Mouse (Mus musculus): ENCODE measurements around the gene Ccdc61. TPM values are rescaled to one million over a fixed set of nuclear protein-coding genes. Genes with fewer than 3 reads are reported as not detected.
A peak's percentile ranks its signal among the peaks of the same experiment; 100 is the strongest.

The Ccdc61 gene
- polyA plus RNA-seq, 1 experiment from 2014 or later, result 32.1 TPM

DNA sequence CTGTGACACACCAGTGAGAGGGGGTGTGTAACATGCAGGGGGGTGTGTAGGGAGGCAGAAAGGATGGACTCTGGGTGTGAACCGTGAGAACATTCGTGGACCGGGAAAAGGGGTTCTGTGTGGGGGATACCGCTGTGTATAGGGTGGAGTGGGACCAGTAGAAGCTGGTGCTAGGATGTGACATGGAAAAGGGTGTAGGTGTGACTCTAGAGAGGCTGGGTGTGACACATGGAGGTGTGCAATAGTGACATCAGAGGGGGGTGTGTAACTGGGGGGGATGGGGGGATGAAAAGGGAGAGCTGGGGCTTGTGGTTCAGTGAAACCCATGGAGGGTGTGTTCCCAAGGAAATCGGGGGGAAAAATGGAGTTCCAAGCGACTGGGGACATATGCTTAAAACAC, 16.7 kb upstream of the Ccdc61 start:
- Histone ChIP-seq H3K9ac (0 out of 2 replicates have a peak overlapping the region, but pooled peaks have one; percentile 4), H3K36me3 (no peaks in the 10 kb centered on the region), H3K27me3 (peaks cover 58% of the 10 kb centered on the region), H3K4me2 (peak overlapping the region; percentile 91), H3K4me3 (peak overlapping the region; percentile 55), H3K27ac (peak overlapping the region; percentile 57), H3K4me1 (peaks cover 14% of the 10 kb centered on the region), H3K9me3 (no peaks in the 10 kb centered on the region)
- 42% methylated on average over 6 of the region's 6 CpGs for WGBS
- no peak for ATAC-seq (ENCODE audit: borderline replicate concordance, extremely low read depth, low FRiP score, low TSS enrichment)

DNA sequence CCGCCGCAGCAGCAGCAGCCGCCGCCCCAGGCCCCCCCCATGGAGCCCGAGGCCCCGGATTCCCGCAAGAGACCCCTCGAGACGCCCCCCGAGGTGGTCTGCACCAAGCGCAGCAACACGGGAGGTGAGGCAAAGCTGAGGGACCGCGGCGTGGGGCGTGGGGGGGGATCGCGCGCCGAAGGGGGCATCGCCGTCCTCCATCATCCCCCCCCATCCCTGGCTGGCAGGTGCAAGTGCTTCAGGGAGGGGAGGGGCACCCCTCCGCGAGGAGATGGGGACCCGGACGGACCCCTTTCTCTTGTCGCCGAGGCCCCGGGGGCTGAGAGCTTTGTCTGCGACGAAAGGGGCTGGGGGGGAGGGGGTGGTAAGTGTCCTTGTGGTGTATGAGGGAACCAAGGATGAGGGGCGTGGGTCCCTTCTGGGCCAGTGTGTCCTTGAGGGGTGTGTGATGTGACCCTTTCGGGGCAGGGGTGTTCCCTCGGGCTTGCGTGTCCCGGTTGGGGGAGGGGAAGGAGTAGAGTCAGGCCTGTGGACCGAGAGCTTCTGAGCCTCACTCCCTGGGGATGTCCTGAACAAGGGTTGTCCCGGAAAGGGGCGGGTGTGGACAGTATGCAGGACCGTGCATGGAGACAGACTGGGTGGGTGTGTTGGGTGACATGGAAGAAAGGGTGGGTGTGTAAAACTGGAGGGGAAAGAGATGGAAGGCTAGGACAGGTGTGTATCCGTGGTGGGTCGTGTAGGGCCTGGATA, 16.0 kb upstream of the Ccdc61 start:
- Histone ChIP-seq H3K4me2 (peak overlapping the region; percentile 91), H3K27ac (peak overlapping the region; percentile 57), H3K4me3 (peak overlapping the region; percentile 55), H3K9me3 (no peaks in the 10 kb centered on the region), H3K36me3 (no peaks in the 10 kb centered on the region), H3K27me3 (peaks cover 58% of the 10 kb centered on the region), H3K4me1 (peaks cover 16% of the 10 kb centered on the region), H3K9ac (peak overlapping the region; percentile 48)
- ATAC-seq (ENCODE audit: borderline replicate concordance, extremely low read depth, low FRiP score, low TSS enrichment), result peak; percentile 17; the same call in 1 of the 2 replicates
- 1% methylated on average over 31 of the region's 42 CpGs for WGBS

DNA sequence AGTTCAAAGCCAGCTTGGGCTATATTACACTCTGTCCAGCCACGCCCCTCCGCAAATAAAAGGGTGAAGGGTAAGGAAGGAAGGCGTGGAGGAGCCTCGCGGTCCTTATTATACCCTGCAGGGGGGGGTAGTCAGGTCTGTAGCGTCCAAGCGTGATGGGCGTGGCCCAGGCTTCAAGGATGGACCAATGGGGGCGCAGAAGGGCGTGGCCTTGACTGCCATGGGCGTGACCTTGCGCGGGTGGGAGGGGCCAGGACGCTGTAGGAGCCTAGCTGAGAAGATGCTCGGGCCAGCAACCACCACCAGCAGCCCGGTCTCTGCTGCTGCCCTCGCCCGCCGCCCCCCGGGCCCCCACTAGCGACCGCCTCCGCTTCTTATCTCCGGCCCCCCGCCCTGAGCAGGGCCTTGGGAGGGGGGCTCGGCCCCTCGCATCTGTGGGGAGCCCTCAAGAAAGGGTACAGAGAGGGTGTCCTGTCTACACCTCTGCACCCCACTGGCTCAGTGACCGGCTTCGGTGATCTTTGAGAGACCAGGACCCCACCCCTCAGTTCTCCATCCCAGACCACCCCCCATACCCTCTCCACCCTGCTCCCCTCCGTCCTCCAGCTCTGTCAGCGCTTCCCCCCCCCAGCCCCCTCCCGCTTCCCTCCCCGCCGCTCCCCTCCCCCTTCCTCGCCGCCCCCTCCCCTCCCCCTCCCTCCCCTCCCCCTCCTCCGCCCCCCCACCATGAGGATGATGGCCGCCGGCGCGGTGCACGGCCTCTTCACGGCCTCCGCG, 15.1 kb upstream of the Ccdc61 start, which contains the start of gene Nova2:
Nova2 (plus strand) TSS at position 727 of the 777 bp plus-strand sequence.
- H3K4me1 ChIP-seq, result peaks cover 18% of the 10 kb centered on the region
- H3K36me3 ChIP-seq, result no peaks in the 10 kb centered on the region
- peaks cover 58% of the 10 kb centered on the region for H3K27me3 ChIP-seq
- H3K4me2 ChIP-seq, result peak within 1 kb of the TSS; percentile 91
- no peaks in the 10 kb centered on the region for H3K9me3 ChIP-seq
- peak within 1 kb of the TSS; percentile 48 for H3K9ac ChIP-seq
- H3K27ac ChIP-seq, result peak within 1 kb of the TSS; percentile 57
- ATAC-seq (ENCODE audit: borderline replicate concordance, extremely low read depth, low FRiP score, low TSS enrichment), result peak; percentile 80
- peak within 1 kb of the TSS; percentile 55 for H3K4me3 ChIP-seq
- under 1% methylated on average over 30 of the region's 45 CpGs for WGBS

DNA sequence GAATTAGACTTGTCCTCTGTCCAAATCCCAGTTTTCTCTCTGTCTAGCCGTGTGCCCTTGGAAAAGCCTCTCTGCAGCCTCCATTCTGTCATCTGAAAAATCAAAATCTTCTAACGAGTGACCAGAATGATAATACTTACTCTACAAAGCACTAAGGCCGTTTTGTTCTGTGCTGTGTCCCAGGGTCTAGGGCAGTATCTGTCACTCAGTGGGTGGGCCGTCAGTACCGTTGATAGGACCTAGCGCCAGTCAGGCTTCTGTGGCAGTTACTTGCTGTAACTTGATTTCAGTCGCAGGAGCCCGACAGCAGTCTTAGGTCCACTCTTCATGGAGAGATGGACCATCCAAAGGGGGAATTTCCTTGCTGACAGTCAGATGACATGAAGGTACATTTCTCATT, 14.1 kb upstream of the Ccdc61 start:
- peaks cover 18% of the 10 kb centered on the region for H3K4me1 ChIP-seq
- 12% methylated on average over 8 of the region's 8 CpGs for WGBS
- no peak overlapping the region for H3K9ac ChIP-seq
- no peak overlapping the region for H3K27ac ChIP-seq
- H3K36me3 ChIP-seq, result no peaks in the 10 kb centered on the region
- H3K4me3 ChIP-seq, result no peak overlapping the region
- no peak for ATAC-seq (ENCODE audit: borderline replicate concordance, extremely low read depth, low FRiP score, low TSS enrichment)
- H3K9me3 ChIP-seq, result no peaks in the 10 kb centered on the region
- H3K4me2 ChIP-seq, result no peak overlapping the region
- peaks cover 58% of the 10 kb centered on the region for H3K27me3 ChIP-seq

DNA sequence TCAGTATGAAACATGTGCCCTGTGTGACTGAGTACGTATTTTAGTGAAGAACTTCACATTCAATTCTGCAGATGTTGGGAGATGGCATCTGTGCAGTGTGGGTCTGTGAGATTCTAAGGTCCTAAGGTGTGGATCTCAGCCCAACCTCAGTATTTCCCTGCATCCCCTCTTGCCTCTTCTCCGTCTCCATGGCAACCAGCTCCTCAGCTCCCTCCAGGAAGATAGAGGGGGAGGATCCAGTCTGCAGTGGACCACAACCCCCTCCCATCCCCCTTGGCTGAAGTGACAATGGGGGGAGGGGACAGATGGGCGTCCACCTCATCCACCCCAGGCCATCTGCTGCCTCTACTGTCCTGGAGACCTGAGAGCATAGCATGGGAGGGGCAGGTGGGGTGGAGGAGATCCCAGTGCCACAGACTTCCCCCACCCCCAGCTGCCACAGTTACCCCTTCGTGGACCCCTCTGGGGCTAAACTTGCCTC, 13.5 kb upstream of the Ccdc61 start:
- H3K27me3 ChIP-seq, result peaks cover 57% of the 10 kb centered on the region
- H3K9ac ChIP-seq, result no peak overlapping the region
- H3K4me3 ChIP-seq, result no peak overlapping the region
- H3K4me2 ChIP-seq, result no peak overlapping the region
- no peak overlapping the region for H3K27ac ChIP-seq
- H3K36me3 ChIP-seq, result no peaks in the 10 kb centered on the region
- ATAC-seq (ENCODE audit: borderline replicate concordance, extremely low read depth, low FRiP score, low TSS enrichment), result no peak
- H3K9me3 ChIP-seq, result no peaks in the 10 kb centered on the region
- peaks cover 18% of the 10 kb centered on the region for H3K4me1 ChIP-seq
- WGBS, result 23% methylated on average over 4 of the region's 4 CpGs

DNA sequence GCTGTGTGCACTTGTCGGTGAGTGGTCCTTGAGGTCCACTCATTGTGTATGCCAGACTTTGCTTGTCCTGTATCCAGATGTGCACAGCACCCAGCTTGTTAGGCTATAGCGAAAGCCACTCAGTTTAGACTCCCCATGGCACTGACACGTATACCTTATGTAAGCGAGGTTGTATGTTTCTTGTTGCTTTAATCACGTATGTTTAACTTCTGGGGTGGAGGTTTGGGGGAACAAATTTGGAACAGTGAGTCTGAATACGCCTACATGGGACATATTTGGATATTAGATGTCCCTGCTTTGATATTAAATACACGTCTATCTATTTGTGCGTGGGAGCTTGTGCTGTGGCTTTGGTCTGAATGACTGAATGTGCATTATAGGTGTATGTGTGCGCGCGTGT, 13.1 kb upstream of the Ccdc61 start:
- Histone ChIP-seq H3K4me3 (no peak overlapping the region), H3K27ac (no peak overlapping the region), H3K36me3 (no peaks in the 10 kb centered on the region), H3K9ac (no peak overlapping the region), H3K4me2 (no peak overlapping the region), H3K27me3 (peaks cover 54% of the 10 kb centered on the region), H3K9me3 (no peaks in the 10 kb centered on the region), H3K4me1 (peaks cover 18% of the 10 kb centered on the region)
- ATAC-seq (ENCODE audit: borderline replicate concordance, extremely low read depth, low FRiP score, low TSS enrichment), result no peak
- 67% methylated on average over 11 of the region's 11 CpGs for WGBS

DNA sequence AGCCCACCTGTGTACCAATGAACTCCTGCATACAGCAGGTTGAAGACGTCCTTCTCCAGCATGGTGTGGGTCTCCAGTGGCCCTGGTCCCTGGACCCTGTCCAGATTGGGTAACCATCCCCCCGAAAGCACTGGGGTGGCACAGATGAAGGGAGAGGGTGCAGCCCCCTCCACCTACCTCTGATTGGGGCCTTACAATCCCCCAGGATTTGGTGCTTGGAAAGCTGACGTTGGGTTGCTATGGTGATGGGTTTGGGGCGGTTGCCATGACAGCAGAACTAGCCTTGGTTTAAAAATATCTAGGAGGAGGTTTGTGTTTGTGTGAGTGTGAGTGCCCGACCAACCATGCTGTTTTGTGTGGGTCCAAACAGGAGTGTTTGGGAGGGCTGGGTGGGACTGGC, 12.6 kb upstream of the Ccdc61 start:
- H3K27me3 ChIP-seq, result peaks cover 49% of the 10 kb centered on the region
- H3K27ac ChIP-seq, result no peak overlapping the region
- no peak overlapping the region for H3K9ac ChIP-seq
- WGBS, result 41% methylated on average over 5 of the region's 5 CpGs
- no peaks in the 10 kb centered on the region for H3K9me3 ChIP-seq
- H3K4me2 ChIP-seq, result no peak overlapping the region
- no peaks in the 10 kb centered on the region for H3K36me3 ChIP-seq
- H3K4me1 ChIP-seq, result peaks cover 18% of the 10 kb centered on the region
- ATAC-seq (ENCODE audit: borderline replicate concordance, extremely low read depth, low FRiP score, low TSS enrichment), result no peak
- H3K4me3 ChIP-seq, result no peak overlapping the region

DNA sequence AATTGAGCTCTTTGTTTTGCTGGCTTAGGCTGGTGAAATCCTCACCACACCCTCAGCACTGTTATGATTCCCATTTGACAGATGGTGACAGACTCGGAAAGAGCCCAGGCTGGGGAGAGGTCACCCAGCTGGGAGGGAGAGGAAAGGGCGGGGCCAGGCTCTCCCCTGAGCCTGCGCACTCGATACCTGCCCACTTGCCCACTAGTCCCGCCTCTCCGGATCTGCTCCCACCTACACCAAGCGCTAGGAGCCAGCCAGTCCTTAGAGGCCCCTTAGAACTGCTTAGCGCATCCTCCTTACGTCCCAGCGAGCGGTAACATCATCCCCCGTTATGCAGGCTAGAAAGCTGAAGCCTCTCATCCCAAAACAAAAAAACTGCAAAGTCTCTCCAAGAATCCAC, 10.9 kb upstream of the Ccdc61 start:
- Histone ChIP-seq H3K27me3 (peaks cover 32% of the 10 kb centered on the region), H3K9me3 (no peaks in the 10 kb centered on the region), H3K4me3 (no peak overlapping the region), H3K27ac (no peak overlapping the region), H3K9ac (no peak overlapping the region), H3K36me3 (no peaks in the 10 kb centered on the region), H3K4me2 (0 out of 2 replicates have a peak overlapping the region, but pooled peaks have one; percentile 20), H3K4me1 (peaks cover 15% of the 10 kb centered on the region)
- peak; percentile 59; the same call in 1 of the 2 replicates for ATAC-seq (ENCODE audit: borderline replicate concordance, extremely low read depth, low FRiP score, low TSS enrichment)
- WGBS, result 2% methylated on average over 12 of the region's 12 CpGs

DNA sequence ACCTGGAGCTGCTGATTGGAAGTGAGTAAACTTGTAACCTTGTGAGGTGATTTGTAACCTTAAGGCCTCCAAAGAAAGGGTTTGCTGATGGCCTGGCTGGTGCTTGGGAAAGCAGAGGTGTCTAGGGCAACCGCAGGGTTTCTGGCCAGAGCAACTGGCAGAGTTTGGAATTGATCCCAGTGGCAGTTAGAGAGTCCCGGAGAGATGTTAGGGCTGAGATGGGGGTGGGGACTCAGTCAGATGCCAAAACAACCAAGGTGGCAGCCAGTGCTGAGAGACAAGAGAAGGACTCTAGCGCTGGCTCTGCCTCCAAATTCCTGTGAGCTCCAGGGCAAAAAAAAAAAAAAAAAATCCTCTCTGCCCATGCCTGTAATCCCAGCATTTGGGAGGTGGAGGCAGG, 7.7 kb upstream of the Ccdc61 start:
- ATAC-seq (ENCODE audit: borderline replicate concordance, extremely low read depth, low FRiP score, low TSS enrichment), result no peak
- H3K4me1 ChIP-seq, result peaks cover 4% of the 10 kb centered on the region
- H3K27ac ChIP-seq, result no peak overlapping the region
- H3K9me3 ChIP-seq, result no peaks in the 10 kb centered on the region
- H3K27me3 ChIP-seq, result peaks cover 6% of the 10 kb centered on the region
- no peaks in the 10 kb centered on the region for H3K36me3 ChIP-seq
- no peak overlapping the region for H3K4me2 ChIP-seq
- WGBS, result 48% methylated on average over 3 of the region's 3 CpGs
- H3K9ac ChIP-seq, result no peak overlapping the region
- H3K4me3 ChIP-seq, result no peak overlapping the region

DNA sequence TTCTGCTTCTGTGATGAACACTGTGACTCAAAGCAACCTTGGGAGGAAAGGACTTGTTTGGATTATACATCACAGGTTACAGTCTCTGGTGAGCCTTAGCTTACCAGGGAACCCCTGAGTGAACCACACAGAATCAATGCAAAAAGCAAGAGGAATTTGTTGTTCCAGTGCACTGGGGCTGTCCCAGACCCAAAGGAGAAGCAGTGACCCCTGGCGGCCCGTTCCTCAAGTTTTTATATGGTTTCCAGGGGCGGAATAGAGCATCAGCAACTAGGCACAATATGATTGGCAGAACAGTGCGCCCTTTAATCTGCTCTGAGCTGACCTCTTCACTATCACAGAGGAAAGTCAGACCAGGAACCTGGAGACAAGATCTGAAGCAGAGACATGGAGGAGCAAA, 6.0 kb upstream of the Ccdc61 start:
- no peaks in the 10 kb centered on the region for H3K27me3 ChIP-seq
- H3K4me1 ChIP-seq, result peaks cover 3% of the 10 kb centered on the region
- H3K27ac ChIP-seq, result no peak overlapping the region
- no peak overlapping the region for H3K4me2 ChIP-seq
- no peaks in the 10 kb centered on the region for H3K36me3 ChIP-seq
- no peaks in the 10 kb centered on the region for H3K9me3 ChIP-seq
- H3K4me3 ChIP-seq, result no peak overlapping the region
- 68% methylated on average over 4 of the region's 4 CpGs for WGBS
- no peak for ATAC-seq (ENCODE audit: borderline replicate concordance, extremely low read depth, low FRiP score, low TSS enrichment)
- no peak overlapping the region for H3K9ac ChIP-seq

DNA sequence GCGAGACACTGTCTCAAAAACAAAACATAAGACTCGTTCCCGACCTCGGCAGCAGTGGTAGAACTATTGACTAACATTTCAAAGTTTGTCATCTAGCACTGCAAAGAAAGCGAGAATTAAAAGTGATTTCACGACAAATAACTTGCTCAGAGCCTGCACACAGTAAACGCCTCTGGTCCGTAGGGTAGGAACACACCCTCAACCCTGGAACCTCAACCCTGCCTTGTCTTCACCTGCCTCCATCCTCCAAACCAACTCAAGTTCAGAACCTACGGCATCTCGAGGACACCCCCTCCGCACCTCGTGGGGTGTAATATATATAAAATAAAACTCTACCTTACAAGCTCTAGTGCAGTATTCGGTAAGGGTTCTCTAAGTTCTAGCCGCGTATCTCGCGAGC, 418 bp downstream of the Ccdc61 start:
- ATAC-seq (ENCODE audit: borderline replicate concordance, extremely low read depth, low FRiP score, low TSS enrichment), result peak; percentile 13; the same call in 1 of the 2 replicates

DNA sequence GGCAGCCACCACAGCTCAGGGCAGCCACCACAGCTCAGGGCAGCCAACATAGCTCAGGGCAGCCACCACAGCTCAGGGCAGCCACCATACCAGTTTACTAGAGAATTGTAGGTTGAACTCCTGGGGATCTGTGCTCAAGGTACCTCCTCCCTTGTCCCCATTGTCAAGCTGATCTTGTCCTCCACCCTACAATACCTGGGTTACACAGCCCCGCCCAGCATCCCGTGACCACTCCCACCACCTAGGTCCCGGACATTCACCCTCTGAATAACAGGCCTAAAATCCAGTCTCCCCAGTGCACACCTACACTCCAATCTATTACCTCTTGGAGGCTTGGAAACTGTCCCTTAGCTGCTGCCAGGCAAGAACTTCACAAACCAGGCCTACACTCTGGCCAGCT, 5.2 kb downstream of the Ccdc61 start:
- Histone ChIP-seq H3K9me3 (no peaks in the 10 kb centered on the region), H3K4me2 (no peak overlapping the region), H3K27ac (no peak overlapping the region), H3K9ac (no peak overlapping the region), H3K27me3 (no peaks in the 10 kb centered on the region), H3K4me3 (no peak overlapping the region), H3K4me1 (peaks cover 18% of the 10 kb centered on the region), H3K36me3 (0 out of 2 replicates have a peak, but pooled peaks cover 7% of the 10 kb centered on the region)
- 76% methylated on average over 3 of the region's 3 CpGs for WGBS
- ATAC-seq (ENCODE audit: borderline replicate concordance, extremely low read depth, low FRiP score, low TSS enrichment), result no peak

More for the DNA sequence above, 418 bp downstream of the Ccdc61 start:
- no peaks in the 10 kb centered on the region for H3K9me3 ChIP-seq
- no peaks in the 10 kb centered on the region for H3K36me3 ChIP-seq
- H3K4me3 ChIP-seq, result peak overlapping the region; percentile 68
- no peak overlapping the region for H3K27ac ChIP-seq
- peak overlapping the region; percentile 55 for H3K4me2 ChIP-seq
- peaks cover 18% of the 10 kb centered on the region for H3K4me1 ChIP-seq
- 5% methylated on average over 17 of the region's 17 CpGs for WGBS
- H3K27me3 ChIP-seq, result no peaks in the 10 kb centered on the region
- H3K9ac ChIP-seq, result peak overlapping the region; percentile 54
